Mouse (Mus musculus): ENCODE results near the gene Znrf2.

The Znrf2 gene

GRCm38 (mm10) chr6:54925736-54926440, 109.2 kb downstream of the Znrf2 start:
- DNase-seq: no peak

GRCm38 (mm10) chr6:54926899-54927298, 110.2 kb downstream of the Znrf2 start:
- no peak for DNase-seq

- DNase-seq: no peak
These were observed 111.2 kb downstream of the Znrf2 start for GRCm38 (mm10) chr6:54927946-54928345.

- DNase-seq: no peak
These were observed 114.9 kb downstream of the Znrf2 start for GRCm38 (mm10) chr6:54931641-54932040.

GRCm38 (mm10) chr6:54932526-54932925, 115.8 kb downstream of the Znrf2 start:
- no peak for DNase-seq

- no peak for DNase-seq
These were observed 116.5 kb downstream of the Znrf2 start for GRCm38 (mm10) chr6:54933216-54933615.

- no peak for DNase-seq
These were observed 117.2 kb downstream of the Znrf2 start for GRCm38 (mm10) chr6:54933866-54934265.

GRCm38 (mm10) chr6:54934313-54934712, 117.6 kb downstream of the Znrf2 start:
- no peak for DNase-seq

GRCm38 (mm10) chr6:54934930-54935329, 118.2 kb downstream of the Znrf2 start:
- no peak for DNase-seq

- no peak for DNase-seq
These were observed 119.8 kb downstream of the Znrf2 start for GRCm38 (mm10) chr6:54936496-54936895.

GRCm38 (mm10) chr6:54939631-54940030, 122.9 kb downstream of the Znrf2 start:
- DNase-seq: peak; percentile 50

GRCm38 (mm10) chr6:54940126-54940525, 123.4 kb downstream of the Znrf2 start:
- no peak for DNase-seq

- DNase-seq: no peak
These were observed 124.4 kb downstream of the Znrf2 start for GRCm38 (mm10) chr6:54941149-54941548.
